Mouse (Mus musculus) liver, adult 2 months (tissue): Measurements from ENCODE around the gene Cep19. TPM values are rescaled to one million over a fixed set of nuclear protein-coding genes. Genes with fewer than 3 reads are reported as not detected.

Source experiments
- DNase-seq: peaks from one replicate; pipeline ENCODE4 v3.0.0-alpha.2; 2011; ENCODE audit warnings: low read depth, low spot score; ENCODE audit errors: extremely low read depth
- H3K27ac ChIP-seq: fragments of 200-500 bp; replicated peaks from 2 replicates; pipeline ENCODE4 v1.5.1; 2012; ENCODE audit warnings: low read depth, mild to moderate bottlenecking, control low read depth, inconsistent platforms, low read length; ENCODE audit not compliant: insufficient read depth
- H3K27me3 ChIP-seq: fragments of 200-500 bp; 2 replicates; pipeline ENCODE4 v1.6.1; 2012; ENCODE audit warnings: mild to moderate bottlenecking, moderate library complexity, low read length, inconsistent platforms; ENCODE audit not compliant: control insufficient read depth, insufficient read depth
- H3K36me3 ChIP-seq: fragments of 200-500 bp; 2 replicates; pipeline ENCODE4 v1.6.1; 2012; ENCODE audit warnings: low read length, inconsistent platforms; ENCODE audit not compliant: control insufficient read depth, insufficient read depth
- H3K4me1 ChIP-seq: fragments of 200-500 bp; 2 replicates; pipeline ENCODE4 v1.6.1; 2011; ENCODE audit warnings: low read length; ENCODE audit not compliant: control insufficient read depth, insufficient read depth
- H3K4me3 ChIP-seq: fragments of 200-500 bp; 2 replicates; pipeline ENCODE4 v1.5.1; 2011; ENCODE audit warnings: low read depth, mild to moderate bottlenecking, control low read depth, low read length, moderate library complexity; ENCODE audit not compliant: insufficient read depth
- H3K79me2 ChIP-seq: fragments of 200-500 bp; 2 replicates; pipeline ENCODE4 v1.6.1; 2012; ENCODE audit warnings: inconsistent platforms, mild to moderate bottlenecking, low read length, moderate library complexity; ENCODE audit not compliant: control insufficient read depth, insufficient read depth
- H3K9ac ChIP-seq: fragments of 200-500 bp; 2 replicates; pipeline ENCODE4 v1.6.1; 2012; ENCODE audit warnings: low read depth, mild to moderate bottlenecking, control low read depth, inconsistent platforms, low read length
- CTCF ChIP-seq: fragments of 200-500 bp; IDR thresholded peaks from 2 replicates; pipeline ENCODE4 v1.5.1; 2011; ENCODE audit warnings: low read depth, low read length, control low read depth
- POLR2A ChIP-seq: fragments of 200-500 bp; IDR thresholded peaks from 2 replicates; pipeline ENCODE4 v1.6.1; 2011; ENCODE audit warnings: low read length, control low read depth; ENCODE audit not compliant: insufficient read depth; ENCODE audit errors: extremely low read depth
- WGBS: fragments of 180-500 bp; shearing (Covaris S2); methylation state at CpG from one replicate; pipeline ENCODE4 v1.1.7; 2018; 5-methylcytosine and 5-hydroxymethylcytosine counted together
- polyA plus RNA-seq: library from polyadenylated mRNA; depleted of rRNA; stranded (reverse); fragments of >200 nt; gene quantifications from 2 replicates; pipeline ENCODE4 v1.2.3, GENCODE M21; 2012
- total RNA-seq: library from RNA; depleted of rRNA; stranded (reverse); fragments of >200 nt; gene quantifications from 2 replicates; pipeline ENCODE4 v1.2.3, GENCODE M21; 2014

Gene Cep19
- total and polyA plus RNA-seq, 2 experiments = 6.5 to 7.6 TPM

DNA sequence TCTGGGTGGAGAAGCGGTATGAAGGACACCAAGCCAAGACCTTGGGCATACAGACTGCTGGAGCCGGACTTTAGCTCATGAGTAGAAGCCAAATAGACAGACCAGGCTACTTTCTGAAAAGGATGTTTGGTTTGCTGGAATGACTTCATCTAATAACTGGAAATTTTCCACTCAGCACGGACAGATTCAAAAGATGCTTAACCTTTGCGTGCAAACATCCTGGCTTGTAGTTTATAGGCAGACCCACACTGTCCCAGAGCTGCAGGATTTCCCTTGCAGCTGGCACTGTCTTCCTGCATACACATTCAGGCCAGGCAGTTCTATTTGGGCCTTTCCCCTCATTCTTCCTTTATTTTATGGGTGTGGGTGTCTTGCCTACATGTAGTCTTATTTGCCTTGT lies 27.4 kb downstream of the Cep19 start:
- Histone ChIP-seq H3K27me3 (no peaks in the 10 kb centered on the region), H3K36me3 (no peaks in the 10 kb centered on the region), H3K79me2 (no peaks in the 10 kb centered on the region), H3K9ac (no peak overlapping the region), H3K27ac (no peak overlapping the region), H3K4me3 (no peak overlapping the region), H3K4me1 (0 out of 2 replicates have a peak, but pooled peaks cover 2% of the 10 kb centered on the region)
- no peak for DNase-seq
- no peak for TF ChIP-seq POLR2A
- no peak for TF ChIP-seq CTCF
- 54% methylated on average over 4 of the region's 4 CpGs for WGBS

DNA sequence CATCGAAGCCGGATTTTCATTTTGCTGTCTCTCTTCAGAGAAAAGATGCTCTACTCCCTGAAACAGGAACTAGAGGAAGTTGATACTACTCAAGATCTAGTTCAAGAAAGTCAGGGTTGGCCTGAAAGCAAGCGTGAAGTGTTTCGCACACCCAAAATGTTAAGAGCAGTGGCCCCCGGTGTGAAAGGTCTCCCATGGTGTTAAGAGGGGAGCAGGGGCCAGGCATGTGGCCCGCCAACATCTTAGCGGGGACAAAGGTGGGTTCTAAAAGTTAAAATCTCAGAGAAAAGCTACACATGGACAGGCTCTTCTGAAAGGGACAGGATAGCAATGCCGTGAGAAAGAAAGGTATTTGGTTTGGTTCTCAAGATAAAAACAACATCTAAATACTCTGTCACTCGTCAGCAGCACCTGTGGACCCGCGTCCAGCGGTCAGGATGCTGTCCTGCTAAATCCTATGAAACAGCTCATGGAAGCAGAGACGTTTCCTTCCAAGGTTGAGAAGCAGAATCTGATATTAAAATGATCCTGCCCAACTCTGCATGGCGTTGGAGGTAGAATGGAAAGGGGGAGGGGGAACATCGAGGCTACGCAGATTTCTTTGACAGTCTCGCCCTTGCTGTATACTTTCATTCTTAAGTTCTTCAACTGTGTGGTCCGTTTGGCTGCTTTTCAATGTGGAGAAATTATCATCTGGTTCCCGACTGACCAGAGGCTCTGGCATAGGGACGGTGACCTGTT lies 30.0 kb downstream of the Cep19 start:
- Histone ChIP-seq H3K27me3 (no peaks in the 10 kb centered on the region), H3K79me2 (no peaks in the 10 kb centered on the region), H3K36me3 (no peaks in the 10 kb centered on the region), H3K4me3 (peak overlapping the region; percentile 36), H3K9ac (peak overlapping the region; percentile 15; the same call in 1 of the 2 replicates), H3K4me1 (peaks cover 2% of the 10 kb centered on the region; the same call in 1 of the 2 replicates), H3K27ac (peak overlapping the region; percentile 31)
- WGBS = 71% methylated on average over 20 of the region's 20 CpGs
- DNase-seq = no peak
- no peak for TF ChIP-seq POLR2A
- no peak for TF ChIP-seq CTCF

DNA sequence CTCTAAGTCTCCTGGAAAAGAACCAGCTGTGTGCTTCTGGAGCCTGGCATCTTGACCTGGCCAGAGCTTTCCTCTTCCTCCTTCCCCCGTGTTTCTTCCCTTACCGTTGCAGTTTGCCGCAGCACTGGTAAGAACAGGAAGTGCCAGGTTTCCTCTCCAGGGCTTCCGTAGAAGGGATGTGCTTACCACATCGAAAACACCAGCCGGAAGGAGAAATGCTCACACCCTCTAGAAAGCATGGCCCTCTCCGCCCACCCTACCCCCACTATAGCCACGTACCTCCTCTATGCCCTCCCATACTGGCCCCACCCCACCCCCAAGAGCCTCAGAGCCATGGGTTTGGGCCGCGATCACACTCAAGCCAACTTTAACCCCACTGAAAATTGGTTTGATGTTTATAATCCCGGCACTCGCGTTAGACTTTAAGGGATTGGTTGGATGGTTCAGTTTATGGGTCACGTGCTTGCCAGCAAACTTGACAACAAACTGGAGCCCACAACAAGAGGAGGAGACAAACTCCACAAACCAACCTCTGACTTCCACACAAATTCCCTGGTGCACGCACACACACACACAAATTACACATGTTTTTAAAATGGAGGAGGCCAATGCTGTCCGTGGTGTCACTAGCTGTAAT lies 30.7 kb downstream of the Cep19 start:
- H3K36me3 ChIP-seq = no peaks in the 10 kb centered on the region
- H3K9ac ChIP-seq = peak overlapping the region; percentile 15; the same call in 1 of the 2 replicates
- H3K27ac ChIP-seq = peak overlapping the region; percentile 35
- peak; percentile 46 for DNase-seq
- WGBS = 68% methylated on average over 16 of the region's 16 CpGs
- peak overlapping the region; percentile 36 for H3K4me3 ChIP-seq
- H3K4me1 ChIP-seq = peaks cover 2% of the 10 kb centered on the region; the same call in 1 of the 2 replicates
- no peaks in the 10 kb centered on the region for H3K79me2 ChIP-seq
- TF ChIP-seq POLR2A (no peak), CTCF (no peak)
- no peaks in the 10 kb centered on the region for H3K27me3 ChIP-seq

DNA sequence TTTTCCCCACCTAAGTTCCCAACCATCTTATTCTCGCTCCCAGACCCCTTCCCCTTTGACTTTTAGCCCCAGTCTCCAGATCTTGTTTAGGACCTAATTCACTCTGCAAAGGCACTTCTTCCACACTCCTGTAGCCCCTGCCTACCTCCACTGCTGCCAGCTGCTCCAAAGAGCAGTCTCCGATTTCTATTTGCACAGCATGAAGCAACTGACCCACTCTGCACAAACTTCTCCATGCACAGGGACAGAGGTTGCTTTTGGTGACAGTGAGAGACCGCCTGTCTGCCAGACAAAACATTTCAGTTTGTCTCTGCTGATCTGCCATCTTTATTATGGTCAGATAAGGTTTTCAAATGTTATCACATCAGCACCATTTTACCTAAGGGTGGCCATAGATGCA lies 33.5 kb downstream of the Cep19 start:
- WGBS = 36% methylated on average over 3 of the region's 3 CpGs
- H3K4me1 ChIP-seq = no peaks in the 10 kb centered on the region; the same call in 1 of the 2 replicates
- H3K27ac ChIP-seq = no peak overlapping the region
- no peaks in the 10 kb centered on the region for H3K79me2 ChIP-seq
- H3K36me3 ChIP-seq = no peaks in the 10 kb centered on the region
- no peak for TF ChIP-seq CTCF
- TF ChIP-seq POLR2A = no peak
- H3K4me3 ChIP-seq = no peak overlapping the region
- no peaks in the 10 kb centered on the region for H3K27me3 ChIP-seq
- no peak overlapping the region for H3K9ac ChIP-seq
- peak; percentile 66 for DNase-seq

DNA sequence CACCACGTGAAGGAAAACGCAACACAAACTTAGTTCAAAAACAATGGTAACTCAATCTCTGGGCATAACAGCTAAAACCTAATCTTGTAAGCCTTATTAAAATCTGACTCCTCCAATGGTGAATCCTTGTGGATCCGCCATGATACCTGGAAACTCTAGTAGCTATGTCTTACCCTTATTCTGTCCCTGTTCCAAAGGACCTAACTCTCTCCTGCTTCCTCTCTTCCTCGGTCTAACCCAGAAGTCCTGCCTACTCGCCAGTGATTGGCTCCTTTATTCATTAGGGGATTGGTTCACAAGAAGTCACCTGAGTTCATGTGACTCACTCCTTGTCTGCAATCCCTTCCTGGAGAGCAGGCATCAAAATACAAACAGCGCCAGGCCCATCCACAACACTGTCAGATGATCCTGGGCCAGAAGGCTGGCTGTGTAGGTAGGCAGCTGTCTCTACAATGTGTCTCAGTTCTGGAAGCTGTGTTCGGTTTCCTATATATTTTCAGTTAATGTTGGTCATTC lies 36.3 kb downstream of the Cep19 start:
- H3K9ac ChIP-seq = no peak overlapping the region
- H3K4me1 ChIP-seq = no peaks in the 10 kb centered on the region; the same call in 1 of the 2 replicates
- no peak for DNase-seq
- WGBS = 88% methylated on average over 7 of the region's 7 CpGs
- H3K36me3 ChIP-seq = no peaks in the 10 kb centered on the region
- H3K27me3 ChIP-seq = no peaks in the 10 kb centered on the region
- no peaks in the 10 kb centered on the region for H3K79me2 ChIP-seq
- TF ChIP-seq CTCF (no peak), POLR2A (no peak)
- H3K27ac ChIP-seq = no peak overlapping the region
- no peak overlapping the region for H3K4me3 ChIP-seq
